In genomic region chr11:6066176-6066575, GRCm38 (mm10) we compare ENCODE assay signal across 8 mouse cellular contexts. TPM values are rescaled to one million over a fixed set of nuclear protein-coding genes. Genes with fewer than 3 reads are reported as not detected.
DNase-seq lines count a peak whose midpoint lies in the region; ATAC-seq and TF ChIP-seq lines count a peak whose summit lies in the region.

TSS of gene Camk2b (minus strand) at chr11:6066362.

- no peak for TF ChIP-seq POLR2A in cerebellum, adult 2 months (IDR thresholded peaks at IDR 0.05; ENCODE audit: borderline replicate concordance, insufficient read depth, low read length)

- no peak for TF ChIP-seq CTCF in cerebellum, adult 2 months (IDR thresholded peaks at IDR 0.05; ENCODE audit: borderline replicate concordance, insufficient read depth, low read depth, low read length)

- no peaks in the 10 kb centered on the region for H3K27me3 ChIP-seq in cerebellum, adult 2 months (ENCODE audit: control insufficient read depth, insufficient read depth, low read length)
- H3K27me3 ChIP-seq in midbrain, embryonic 16.5 days (ENCODE audit: control insufficient read depth, insufficient read depth, low read depth, low read length): peaks cover 10% of the 10 kb centered on the region

- no peak for ATAC-seq in midbrain, embryonic 16.5 days
- no peak for ATAC-seq in erythroblast, adult 5-6 weeks (replicated peaks; ENCODE audit: low FRiP score, poor library complexity, severe bottlenecking)
- ATAC-seq in megakaryocyte-erythroid progenitor cell, adult 5-6 weeks (replicated peaks; ENCODE audit: low FRiP score, low TSS enrichment, poor library complexity, severe bottlenecking): no peak

- DNase-seq in cerebellum, adult 2 months: no peak
- no peak for DNase-seq in cerebellum, adult 9-11 months
- DNase-seq in right cerebral cortex, postnatal 25 days: peak; percentile 48
- DNase-seq in right cerebral cortex, postnatal 14 days: no peak
- DNase-seq in layer of hippocampus, postnatal 14 days (ENCODE audit: low spot score in 2 of 2): no peak

- no peaks in the 10 kb centered on the region for H3K9me3 ChIP-seq in midbrain, embryonic 16.5 days (replicated peaks; ENCODE audit: control insufficient read depth, low read length, poor library complexity, severe bottlenecking)

- H3K27ac ChIP-seq in cerebellum, adult 2 months (ENCODE audit: insufficient read depth, low read length): peak within 1 kb of the TSS; percentile 98
- H3K27ac ChIP-seq in midbrain, embryonic 16.5 days (ENCODE audit: low read length): peak within 1 kb of the TSS; percentile 92

- H3K36me3 ChIP-seq in midbrain, embryonic 16.5 days (ENCODE audit: control insufficient read depth, insufficient read depth, low read length): no peaks in the 10 kb centered on the region

- H3K4me2 ChIP-seq in midbrain, embryonic 16.5 days (ENCODE audit: low read length): peak within 1 kb of the TSS; percentile 90

- H3K4me3 ChIP-seq in cerebellum, adult 2 months (replicated peaks; ENCODE audit: insufficient read depth, low read depth, low read length): peak within 1 kb of the TSS; percentile 91
- peak within 1 kb of the TSS; percentile 83 for H3K4me3 ChIP-seq in midbrain, embryonic 16.5 days (ENCODE audit: low read depth, low read length)

- H3K4me1 ChIP-seq in cerebellum, adult 2 months (ENCODE audit: control insufficient read depth, insufficient read depth, low read length): peaks cover 17% of the 10 kb centered on the region
- peaks cover 25% of the 10 kb centered on the region for H3K4me1 ChIP-seq in midbrain, embryonic 16.5 days (ENCODE audit: control insufficient read depth, insufficient read depth, low read length)

- WGBS in cerebellum, adult 2 months: 16% methylated on average over 6 of the region's 6 CpGs
- WGBS in midbrain, embryonic 16.5 days: 1% methylated on average over 6 of the region's 6 CpGs

- peak within 1 kb of the TSS; percentile 95 for H3K9ac ChIP-seq in midbrain, embryonic 16.5 days (ENCODE audit: low read depth, low read length)

RNA-seq across cellular contexts. Expression of gene Camk2b, which starts in this region (rescaled TPM):
- polyA plus RNA-seq in cerebellum, adult 2 months (2012; rRNA removed): 479 and 518 TPM in 2 replicates
- 1,000 to 10,000 TPM in 1 of 2 experiments, 100 to 1,000 TPM in 1; 997 to 1,016 TPM for total RNA-seq in layer of hippocampus, postnatal 14 days (2021)
- 150 and 163 TPM in 2 replicates for polyA plus RNA-seq in midbrain, embryonic 16.5 days (2015; fragmentation: Nextera tagmentation; extraction: Ambion mirVana)
- total RNA-seq in erythroblast, adult 5-6 weeks (2015; ENCODE audit: low replicate concordance): not detected in 2 replicates
- total RNA-seq in erythroblast, adult 5-6 weeks (2017; ENCODE audit: low replicate concordance): 0.14 TPM in 1 of 2 replicates, not detected in the other
- 0.52 and 3.0 TPM in 2 replicates for total RNA-seq in megakaryocyte-erythroid progenitor cell, adult 5-6 weeks (2014; fragmentation: Nextera tagmentation)
- total RNA-seq in megakaryocyte-erythroid progenitor cell, adult 5-6 weeks (2017): 1.6 TPM in 1 of 2 replicates, not detected in the other

Comparison
In these comparisons a context has a peak if more than half of its experiments do, and no peak if none do; other contexts are left out.
1. RNA of gene Camk2b (total RNA-seq): 997 to 1,016 TPM in layer of hippocampus, postnatal 14 days; 0.52 to 3.0 TPM in megakaryocyte-erythroid progenitor cell, adult 5-6 weeks and 0.14 TPM in erythroblast, adult 5-6 weeks; every median in the first group is over 100 times any median in the second.